Mouse (Mus musculus): Measurements from ENCODE around the gene Slc35d3. TPM values are rescaled to one million over a fixed set of nuclear protein-coding genes. Genes with fewer than 3 reads are reported as not detected.
A peak's percentile ranks its signal among the peaks of the same experiment; 100 is the strongest.

The Slc35d3 gene
- total RNA-seq (2022) = 10 to 100 TPM; 11.8 to 26.2 (median 20.2) TPM

GRCm38 (mm10) chr10:19850998-19851691, at the start of gene Slc35d3:
Slc35d3 (minus strand) TSS chr10:19851459.
- DNase-seq = no peak

- DNase-seq = peak; percentile 71
Observed at GRCm38 (mm10) chr10:19900191-19900590, 48.9 kb upstream of the Slc35d3 start.

- no peak for DNase-seq
Observed at GRCm38 (mm10) chr10:19893976-19894375, 42.7 kb upstream of the Slc35d3 start.

GRCm38 (mm10) chr10:19893146-19893545, 41.9 kb upstream of the Slc35d3 start:
- no peak for DNase-seq

GRCm38 (mm10) chr10:19891686-19892085, 40.4 kb upstream of the Slc35d3 start:
- no peak for DNase-seq

- DNase-seq = no peak
Observed at GRCm38 (mm10) chr10:19889908-19890307, 38.6 kb upstream of the Slc35d3 start.

- no peak for DNase-seq
Observed at GRCm38 (mm10) chr10:19886249-19886648, 35.0 kb upstream of the Slc35d3 start.

- DNase-seq = peak; percentile 63
Observed at GRCm38 (mm10) chr10:19884409-19884808, 33.1 kb upstream of the Slc35d3 start.

GRCm38 (mm10) chr10:19880437-19880836, 29.2 kb upstream of the Slc35d3 start:
- DNase-seq = no peak

- no peak for DNase-seq
Observed at GRCm38 (mm10) chr10:19879161-19879560, 27.9 kb upstream of the Slc35d3 start.

- no peak for DNase-seq
Observed at GRCm38 (mm10) chr10:19877679-19878078, 26.4 kb upstream of the Slc35d3 start.

- no peak for DNase-seq
Observed at GRCm38 (mm10) chr10:19877257-19877656, 26.0 kb upstream of the Slc35d3 start.

GRCm38 (mm10) chr10:19876669-19877068, 25.4 kb upstream of the Slc35d3 start:
- DNase-seq = no peak

GRCm38 (mm10) chr10:19875346-19875745, 24.1 kb upstream of the Slc35d3 start:
- no peak for DNase-seq

- no peak for DNase-seq
Observed at GRCm38 (mm10) chr10:19855597-19856306, 4.5 kb upstream of the Slc35d3 start.

- DNase-seq = no peak
Observed at GRCm38 (mm10) chr10:19853609-19854008, 2.4 kb upstream of the Slc35d3 start.

GRCm38 (mm10) chr10:19852776-19853175, 1.5 kb upstream of the Slc35d3 start:
- DNase-seq = no peak

GRCm38 (mm10) chr10:19850544-19850997, 688 bp downstream of the Slc35d3 start:
- DNase-seq = no peak

GRCm38 (mm10) chr10:19849771-19850365, 1.4 kb downstream of the Slc35d3 start:
- no peak for DNase-seq

GRCm38 (mm10) chr10:19848928-19849770, 2.1 kb downstream of the Slc35d3 start:
- DNase-seq = no peak

GRCm38 (mm10) chr10:19839836-19840235, 11.4 kb downstream of the Slc35d3 start:
- no peak for DNase-seq

GRCm38 (mm10) chr10:19835887-19836710, 15.2 kb downstream of the Slc35d3 start:
- no peak for DNase-seq

Data from adrenal gland, adult 8-10 months (tissue).